Mouse (Mus musculus) bone marrow macrophage, adult 2 months (primary cell): ENCODE data around the gene Olfr509.
"Not testable (repeated sequence)": the region's sequence is repeated elsewhere in the genome, so short reads cannot be mapped to it uniquely, and the experiment has no call there.

Experiments
- CTCF ChIP-seq: IDR thresholded peaks from 2 replicates; pipeline ENCODE4 v1.5.1; 2012; ENCODE audit warnings: low read depth, mild to moderate bottlenecking, low read length, moderate library complexity
- POLR2A ChIP-seq: IDR thresholded peaks from 2 replicates; pipeline ENCODE4 v1.6.1; 2012; ENCODE audit warnings: mild to moderate bottlenecking, low read depth, low read length, borderline replicate concordance

- TF ChIP-seq POLR2A, CTCF: not testable (repeated sequence)
These were observed 49.8 kb downstream of the Olfr509 start for GRCm38 (mm10) chr7:108601916-108602315.
